ENCODE assay signal across 8 mouse cellular contexts in the genomic region with DNA sequence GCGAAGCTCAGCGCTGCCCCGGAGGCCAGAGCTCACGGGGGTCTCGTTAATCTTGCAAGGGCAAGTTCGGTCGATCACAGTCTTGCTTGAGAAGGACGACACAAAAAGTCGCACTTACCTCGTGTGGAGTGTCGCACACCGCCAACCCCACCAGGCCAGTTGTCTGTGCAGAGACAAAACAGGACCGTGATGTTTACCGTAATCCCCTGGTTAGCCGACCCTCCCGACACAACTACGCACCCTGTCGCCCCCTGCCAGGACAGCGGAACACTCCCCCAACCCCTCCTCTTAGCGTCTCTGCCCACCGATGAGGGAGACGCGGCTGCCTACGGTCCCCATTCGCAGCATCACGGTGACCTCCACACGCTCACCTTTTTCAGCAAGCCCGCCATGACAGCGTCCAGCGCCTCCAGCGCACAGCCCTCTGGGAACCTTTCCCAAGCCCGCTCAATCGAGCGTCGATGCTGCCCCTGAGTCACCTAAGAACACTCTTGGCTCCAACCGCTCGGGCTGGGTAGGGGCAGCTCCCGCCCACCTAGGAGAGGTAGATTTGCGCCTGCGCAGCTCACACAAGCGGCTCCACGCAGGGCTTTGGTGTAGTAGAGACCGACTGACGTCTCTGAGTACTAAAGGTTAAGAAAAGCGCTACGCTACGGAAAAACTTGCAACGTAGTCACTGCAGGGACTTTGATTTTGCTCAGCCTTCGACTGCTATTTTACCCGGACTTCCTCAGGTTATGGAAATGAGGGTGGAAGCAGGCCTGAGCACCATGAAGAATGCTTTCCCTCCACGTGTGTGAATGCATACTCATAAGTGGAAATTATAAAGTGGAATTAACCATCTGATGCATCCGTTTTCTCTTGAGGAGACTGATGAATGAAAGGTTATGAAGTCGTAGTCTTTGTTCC. TPM values are rescaled to one million over a fixed set of nuclear protein-coding genes. Genes with fewer than 3 reads are reported as not detected.
DNase-seq lines count a peak whose midpoint lies in the region; ATAC-seq lines count a peak whose summit lies in the region.

Ndufa5 (minus strand) TSS at position 859 of the 909 bp plus-strand sequence.

- H3K9me3 ChIP-seq in forebrain, embryonic 14.5 days (replicated peaks; ENCODE audit: control insufficient read depth, low read length), result no peaks in the 10 kb centered on the region
- H3K9me3 ChIP-seq in neural tube, embryonic 15.5 days (replicated peaks), result no peaks in the 10 kb centered on the region

- H3K4me3 ChIP-seq in forebrain, embryonic 14.5 days (ENCODE audit: low read depth, low read length), result peak within 1 kb of the TSS; percentile 77
- H3K4me3 ChIP-seq in neural tube, embryonic 15.5 days (replicated peaks), result peak within 1 kb of the TSS; percentile 74

- H3K4me1 ChIP-seq in forebrain, embryonic 14.5 days (ENCODE audit: control insufficient read depth, insufficient read depth, low read length), result peaks cover 4% of the 10 kb centered on the region; the same call in 1 of the 2 replicates
- H3K4me1 ChIP-seq in neural tube, embryonic 15.5 days, result peaks cover 20% of the 10 kb centered on the region

- H3K36me3 ChIP-seq in forebrain, embryonic 14.5 days (ENCODE audit: control insufficient read depth, insufficient read depth, low read length), result peaks cover 10% of the 10 kb centered on the region; the same call in 1 of the 2 replicates
- H3K36me3 ChIP-seq in neural tube, embryonic 15.5 days, result peaks cover 11% of the 10 kb centered on the region

- no peaks in the 10 kb centered on the region for H3K27me3 ChIP-seq in forebrain, embryonic 14.5 days (replicated peaks; ENCODE audit: control insufficient read depth, insufficient read depth, low read length)
- no peaks in the 10 kb centered on the region for H3K27me3 ChIP-seq in neural tube, embryonic 15.5 days (replicated peaks)

- WGBS in forebrain, embryonic 14.5 days, result under 1% methylated on average over 53 of the region's 53 CpGs
- under 1% methylated on average over 53 of the region's 53 CpGs for WGBS in neural tube, embryonic 15.5 days

- intact Hi-C loops in heart, postnatal 14 days (cut with DNase I), result no loop called here

- peak; percentile 97 for ATAC-seq in forebrain, embryonic 14.5 days
- ATAC-seq in neural tube, embryonic 15.5 days (ENCODE audit: low FRiP score), result peak; percentile 98

- H3K27ac ChIP-seq in forebrain, embryonic 14.5 days (ENCODE audit: low read depth, low read length), result no peak within 1 kb of the TSS
- H3K27ac ChIP-seq in neural tube, embryonic 15.5 days (replicated peaks), result peak within 1 kb of the TSS; percentile 69

- H3K9ac ChIP-seq in forebrain, embryonic 14.5 days (ENCODE audit: low read length), result peak within 1 kb of the TSS; percentile 77
- peak within 1 kb of the TSS; percentile 67 for H3K9ac ChIP-seq in neural tube, embryonic 15.5 days (replicated peaks)

- DNase-seq in ES-CJ7 (ENCODE audit: low read depth, low spot score), result peak; percentile 99
- peak; percentile 93 for DNase-seq in cerebellum, adult 11 months
- DNase-seq in forebrain, embryonic 14.5 days (ENCODE audit: low spot score), result peak; percentile 99
- peak; percentile 90 for DNase-seq in heart, postnatal 14 days
- peak; percentile 92 for DNase-seq in layer of hippocampus, adult 11-12 months (ENCODE audit: low spot score)
- DNase-seq in lung, adult 18-20 months, result peak; percentile 94 to 96
- DNase-seq in testis, postnatal 14 days (ENCODE audit: low spot score), result peak; percentile 95

- H3K4me2 ChIP-seq in forebrain, embryonic 14.5 days (ENCODE audit: low read length), result peak within 1 kb of the TSS; percentile 63
- H3K4me2 ChIP-seq in neural tube, embryonic 15.5 days, result peak within 1 kb of the TSS; percentile 68

RNA-seq across cellular contexts. Expression of gene Ndufa5, which starts in this region (rescaled TPM):
- 308 and 346 TPM in 2 replicates for polyA plus RNA-seq in forebrain, embryonic 14.5 days (2014; fragmentation: Nextera tagmentation; extraction: Ambion mirVana)
- total RNA-seq in heart, postnatal 14 days (2021), result 1,000 to 10,000 TPM; 1,207 to 1,226 TPM
- polyA plus RNA-seq in neural tube, embryonic 15.5 days (2015; fragmentation: Nextera tagmentation; extraction: Ambion mirVana), result 456 and 542 TPM in 2 replicates
